Mouse (Mus musculus) heart, embryonic 16.5 days (tissue): ENCODE measurements at regions not wholly inside any gene's neighbourhood (a gene's known extent, or its start where the extent isn't known, plus 50 kb on each side); places are given as distances from the start of the nearest gene placed in this dataset.
A peak's percentile ranks its signal among the peaks of the same experiment; 100 is the strongest.
"Not testable (repeated sequence)": the region's sequence is repeated elsewhere in the genome, so short reads cannot be mapped to it uniquely, and the experiment has no call there.

Source experiments
- ATAC-seq: fragments of 200-750 bp; cut with Nextera tagmentation; replicated peaks from 2 replicates; pipeline ENCODE4 v1.8.0; 2017; ENCODE audit warnings: moderate number of reproducible peaks; ENCODE audit not compliant: insufficient read depth, low FRiP score; ENCODE audit errors: extremely low read depth
- H3K27ac ChIP-seq: fragments of 300-500 bp; sonication (generic); 2 replicates; pipeline ENCODE4 v1.5.1; 2014; ENCODE audit warnings: mild to moderate bottlenecking, low read length, control low read depth, moderate library complexity
- H3K27me3 ChIP-seq: fragments of 300-500 bp; sonication (generic); 2 replicates; pipeline ENCODE4 v1.6.1; 2014; ENCODE audit warnings: low read length, mixed read lengths; ENCODE audit not compliant: control insufficient read depth, insufficient read depth
- H3K36me3 ChIP-seq: fragments of 300-500 bp; sonication (generic); 2 replicates; pipeline ENCODE4 v1.6.1; 2014; ENCODE audit not compliant: control insufficient read depth, insufficient read depth
- H3K4me1 ChIP-seq: fragments of 300-500 bp; sonication (generic); 2 replicates; pipeline ENCODE4 v1.6.1; 2014; ENCODE audit warnings: low read length, mixed read lengths; ENCODE audit not compliant: control insufficient read depth, insufficient read depth
- H3K4me2 ChIP-seq: fragments of 300-500 bp; sonication (generic); 2 replicates; pipeline ENCODE4 v1.6.1; 2014; ENCODE audit warnings: low read depth, mild to moderate bottlenecking, control low read depth, low read length
- H3K4me3 ChIP-seq: fragments of 300-500 bp; sonication (generic); 2 replicates; pipeline ENCODE4 v1.5.1; 2014; ENCODE audit warnings: mild to moderate bottlenecking, control low read depth, low read length
- H3K9ac ChIP-seq: fragments of 300-500 bp; sonication (generic); 2 replicates; pipeline ENCODE4 v1.6.1; 2014; ENCODE audit warnings: low read length, control low read depth
- H3K9me3 ChIP-seq: fragments of 300-500 bp; sonication (generic); replicated peaks from 2 replicates; pipeline ENCODE4 v1.6.1; 2016; ENCODE audit warnings: low read length; ENCODE audit not compliant: control insufficient read depth
- WGBS: fragments of 180-500 bp; shearing (Covaris S2); extraction: QIAGEN DNeasy Blood & Tissue Kit; methylation state at CpG from one replicate; pipeline ENCODE4 v1.1.7; 2014; 5-methylcytosine and 5-hydroxymethylcytosine counted together

DNA sequence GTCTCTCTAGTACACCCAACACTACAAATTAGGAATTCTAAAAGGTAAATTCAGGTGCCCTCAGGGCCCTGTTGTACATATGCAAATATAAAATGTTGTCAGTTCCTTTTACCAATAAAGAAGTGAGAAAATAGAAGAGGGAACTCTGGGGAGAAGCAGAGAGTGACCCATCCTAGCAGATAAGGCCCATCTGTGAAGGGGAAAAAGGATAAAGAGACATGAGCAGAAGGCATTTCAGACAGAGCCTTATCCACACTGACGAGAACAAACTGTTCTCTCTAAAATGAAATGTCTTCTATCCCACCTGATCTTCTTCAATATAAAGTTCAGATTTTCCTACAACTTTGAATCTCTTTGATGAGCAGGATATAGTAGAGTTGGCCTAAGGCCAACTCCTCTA is 114.5 kb upstream of the Ldah start:
- H3K27me3 ChIP-seq: no peaks in the 10 kb centered on the region
- no peak overlapping the region for H3K4me2 ChIP-seq
- H3K4me3 ChIP-seq: no peak overlapping the region
- no peak for ATAC-seq
- H3K36me3 ChIP-seq: no peaks in the 10 kb centered on the region
- H3K9ac ChIP-seq: no peak overlapping the region
- no peaks in the 10 kb centered on the region for H3K9me3 ChIP-seq
- H3K4me1 ChIP-seq: no peaks in the 10 kb centered on the region
- H3K27ac ChIP-seq: no peak overlapping the region
- 70% methylated on average over 1 of the region's 1 CpGs for WGBS

DNA sequence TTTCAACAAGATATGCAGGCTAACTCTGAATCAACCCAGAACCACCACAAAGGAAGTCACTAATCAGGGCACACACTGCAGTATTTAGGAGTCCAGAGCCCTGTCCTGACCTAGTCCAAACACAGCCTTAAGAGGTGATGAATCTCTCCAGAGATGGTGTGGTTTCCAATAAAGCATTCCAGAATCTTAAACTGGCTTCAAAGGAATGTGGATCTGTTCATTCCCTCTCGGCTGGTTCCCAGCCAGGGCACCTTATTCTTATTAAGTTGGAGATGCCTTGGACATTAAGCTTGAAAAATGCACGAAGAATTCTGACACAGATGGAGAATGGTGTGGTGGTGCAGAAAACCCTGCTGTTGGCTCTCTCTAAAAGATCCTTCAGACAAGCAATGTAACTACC is 112.0 kb upstream of the Ldah start:
- WGBS: 54% methylated on average over 2 of the region's 2 CpGs

DNA sequence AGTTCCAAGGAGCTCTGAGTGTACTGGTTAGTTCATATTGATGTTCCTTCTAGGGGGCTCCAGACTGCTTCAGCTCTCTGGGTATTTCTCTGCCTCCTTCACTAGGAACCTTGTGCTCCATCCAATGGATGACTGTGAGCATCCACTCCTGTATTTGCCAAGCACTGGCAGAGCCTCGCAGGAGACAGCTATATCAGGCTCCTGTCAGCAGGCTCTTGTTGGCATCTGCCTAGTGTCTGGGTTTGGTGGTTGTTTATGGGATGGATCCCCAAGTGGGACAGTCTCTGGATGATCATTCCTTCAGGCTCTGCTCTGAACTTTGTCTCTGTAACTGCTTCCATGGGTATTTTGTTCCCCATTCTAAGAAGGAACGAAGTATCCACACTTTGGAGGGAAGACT is 109.5 kb upstream of the Ldah start:
- not testable (repeated sequence) for H3K36me3 ChIP-seq, H3K4me2 ChIP-seq, H3K27ac ChIP-seq, ATAC-seq, H3K4me1 ChIP-seq, H3K27me3 ChIP-seq, H3K4me3 ChIP-seq, H3K9me3 ChIP-seq, H3K9ac ChIP-seq
- WGBS: 33% methylated on average over 2 of the region's 2 CpGs

More for the DNA sequence above, 112.0 kb upstream of the Ldah start:
- Histone ChIP-seq H3K27ac (no peak overlapping the region), H3K4me2 (no peak overlapping the region), H3K36me3 (no peaks in the 10 kb centered on the region), H3K9me3 (no peaks in the 10 kb centered on the region), H3K9ac (no peak overlapping the region), H3K27me3 (no peaks in the 10 kb centered on the region), H3K4me3 (no peak overlapping the region), H3K4me1 (no peaks in the 10 kb centered on the region)
- no peak for ATAC-seq

DNA sequence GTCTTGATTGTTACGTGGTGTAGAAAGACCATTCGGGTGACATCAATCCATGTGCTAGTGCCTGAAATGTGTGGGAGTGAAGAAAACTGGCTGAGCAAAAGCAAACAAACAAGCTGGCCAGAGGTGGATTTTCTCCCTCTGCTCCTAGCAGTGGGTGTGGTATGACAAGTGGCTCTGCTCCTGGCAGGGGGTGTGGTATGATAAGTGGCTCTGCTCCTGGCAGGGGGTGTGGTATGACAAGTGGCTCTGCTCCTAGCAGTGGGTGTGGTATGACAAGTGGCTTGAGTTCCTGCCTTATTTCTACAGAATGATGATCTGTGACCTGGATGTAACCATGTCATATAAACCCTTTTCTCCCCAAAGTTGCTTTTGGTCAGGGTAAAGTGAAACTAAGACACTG is 108.8 kb upstream of the Ldah start:
- Histone ChIP-seq H3K36me3 (no peaks in the 10 kb centered on the region), H3K4me3 (no peak overlapping the region), H3K27me3 (no peaks in the 10 kb centered on the region), H3K9ac (no peak overlapping the region), H3K27ac (no peak overlapping the region), H3K9me3 (no peaks in the 10 kb centered on the region), H3K4me2 (no peak overlapping the region), H3K4me1 (no peaks in the 10 kb centered on the region)
- 52% methylated on average over 2 of the region's 2 CpGs for WGBS
- peak; percentile 69; the same call in 1 of the 2 replicates for ATAC-seq

DNA sequence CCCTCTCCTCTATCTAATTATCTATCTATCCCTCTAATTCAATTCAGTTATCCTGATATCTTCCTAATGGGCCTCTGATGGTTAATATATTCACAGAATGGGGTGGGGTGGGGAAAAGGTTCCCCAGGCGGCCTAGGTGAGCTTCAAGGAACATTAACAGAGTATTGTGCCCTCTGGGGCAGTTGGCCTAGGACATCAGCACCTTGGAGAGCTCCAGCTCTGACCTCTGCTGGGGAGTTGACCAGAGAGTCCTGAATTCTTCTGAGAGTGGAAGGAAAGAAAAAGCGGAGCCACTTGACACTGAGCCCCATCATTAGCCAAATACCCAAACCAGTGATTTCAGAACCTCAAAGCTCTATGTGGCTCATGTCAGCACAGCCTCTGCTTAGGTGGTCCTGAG is 108.1 kb upstream of the Ldah start:
- no peak overlapping the region for H3K27ac ChIP-seq
- no peak for ATAC-seq
- no peaks in the 10 kb centered on the region for H3K27me3 ChIP-seq
- H3K4me1 ChIP-seq: no peaks in the 10 kb centered on the region
- H3K36me3 ChIP-seq: no peaks in the 10 kb centered on the region
- 42% methylated on average over 2 of the region's 2 CpGs for WGBS
- H3K4me2 ChIP-seq: no peak overlapping the region
- H3K9me3 ChIP-seq: no peaks in the 10 kb centered on the region
- no peak overlapping the region for H3K4me3 ChIP-seq
- no peak overlapping the region for H3K9ac ChIP-seq

DNA sequence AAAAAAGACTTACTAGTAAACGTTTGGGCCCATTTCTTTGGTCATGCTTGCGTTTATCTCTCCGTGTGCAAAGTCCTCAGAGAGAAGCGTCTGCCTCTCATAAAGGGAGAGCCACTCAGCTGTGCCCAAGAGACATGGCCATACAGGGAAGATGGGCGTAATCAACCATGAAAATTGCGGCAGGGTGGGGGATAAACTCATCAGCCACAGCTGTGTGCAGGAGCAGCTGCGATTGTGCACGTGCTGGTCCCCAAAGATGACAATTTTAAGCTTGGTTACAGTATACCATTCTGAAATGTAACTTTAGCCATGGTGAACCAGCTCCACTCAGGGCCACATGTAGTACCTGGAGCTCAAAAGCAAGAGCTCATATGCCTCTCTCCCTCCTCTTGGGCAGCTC is 106.1 kb upstream of the Ldah start:
- WGBS: 77% methylated on average over 8 of the region's 8 CpGs
- no peaks in the 10 kb centered on the region for H3K9me3 ChIP-seq
- H3K27me3 ChIP-seq: no peaks in the 10 kb centered on the region
- H3K27ac ChIP-seq: no peak overlapping the region
- no peak overlapping the region for H3K9ac ChIP-seq
- no peaks in the 10 kb centered on the region for H3K36me3 ChIP-seq
- no peak overlapping the region for H3K4me2 ChIP-seq
- no peak for ATAC-seq
- H3K4me3 ChIP-seq: no peak overlapping the region
- no peaks in the 10 kb centered on the region for H3K4me1 ChIP-seq

DNA sequence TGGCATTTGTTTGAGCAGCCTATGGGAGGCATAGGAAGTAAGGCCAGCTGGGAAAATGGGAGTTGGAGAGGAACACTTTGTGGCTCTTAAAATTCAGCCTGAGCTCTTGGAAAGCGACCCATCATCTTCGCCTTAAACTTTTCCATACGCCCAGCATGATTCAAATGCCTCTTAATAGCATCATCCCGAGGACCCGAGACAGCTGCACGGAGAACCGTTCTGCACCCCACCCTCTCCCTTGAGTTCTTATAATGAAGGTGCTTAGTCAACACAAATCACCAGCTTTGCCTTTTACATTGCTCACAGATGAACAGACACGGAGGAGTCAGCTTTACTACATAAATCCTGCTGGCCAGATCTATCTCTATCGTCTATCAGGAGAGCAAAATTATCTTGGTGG is 104.6 kb upstream of the Ldah start:
- Histone ChIP-seq H3K4me1 (no peaks in the 10 kb centered on the region), H3K4me3 (no peak overlapping the region), H3K27ac (no peak overlapping the region), H3K36me3 (no peaks in the 10 kb centered on the region), H3K9me3 (no peaks in the 10 kb centered on the region), H3K27me3 (no peaks in the 10 kb centered on the region), H3K9ac (no peak overlapping the region), H3K4me2 (no peak overlapping the region)
- ATAC-seq: no peak
- WGBS: 82% methylated on average over 9 of the region's 9 CpGs

DNA sequence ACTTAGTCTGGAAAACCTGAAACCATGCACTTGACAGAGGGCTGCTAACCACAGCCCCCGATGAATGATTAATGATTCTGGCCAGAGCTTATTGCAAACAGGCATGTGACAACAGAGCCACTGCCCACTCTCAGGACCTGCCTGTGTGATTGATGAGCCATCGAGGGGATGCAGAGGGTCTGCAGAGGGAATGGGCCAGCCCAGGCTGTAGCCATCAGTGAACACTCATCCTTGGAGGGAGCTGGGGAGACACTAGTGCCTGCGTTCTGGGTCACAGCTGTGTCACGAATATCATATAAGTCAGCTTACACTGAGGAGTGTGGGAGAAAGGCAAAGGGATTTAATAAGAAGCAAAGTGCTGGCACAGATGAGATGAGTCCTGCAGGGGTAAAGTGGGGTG is 100.8 kb upstream of the Ldah start:
- WGBS: 50% methylated on average over 4 of the region's 4 CpGs
- no peak for ATAC-seq
- Histone ChIP-seq H3K9ac (no peak overlapping the region), H3K4me1 (no peaks in the 10 kb centered on the region), H3K27ac (no peak overlapping the region), H3K27me3 (no peaks in the 10 kb centered on the region), H3K36me3 (no peaks in the 10 kb centered on the region), H3K9me3 (no peaks in the 10 kb centered on the region), H3K4me2 (no peak overlapping the region), H3K4me3 (no peak overlapping the region)

DNA sequence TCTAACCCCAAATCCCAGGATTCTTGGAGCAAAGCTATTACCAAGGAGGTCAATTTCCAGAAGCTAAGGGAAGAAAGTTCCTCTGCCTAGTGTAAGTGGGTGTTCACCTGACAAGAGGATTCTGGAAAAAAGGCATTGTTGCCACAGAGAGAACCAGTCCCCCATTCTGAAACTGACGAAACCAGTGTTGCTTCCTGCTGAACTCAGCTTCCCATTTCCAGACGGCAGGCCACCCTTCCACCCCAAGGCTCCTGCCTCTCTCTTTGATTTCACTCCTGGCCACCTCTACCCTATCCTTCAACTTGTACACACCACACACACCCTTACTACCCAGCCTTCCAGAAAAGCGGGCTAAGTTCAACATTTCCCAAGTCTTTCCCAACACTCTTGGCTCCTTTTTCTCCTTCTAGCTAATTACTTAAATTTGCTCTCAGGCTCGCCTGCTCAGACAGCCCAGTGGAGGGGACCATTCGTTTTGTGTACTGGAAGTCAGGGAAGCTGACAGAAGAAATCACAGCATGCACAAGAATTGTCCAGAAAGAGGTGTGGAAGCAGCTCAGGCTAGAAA is 98.6 kb upstream of the Ldah start:
- no peak for ATAC-seq
- H3K27me3 ChIP-seq: no peaks in the 10 kb centered on the region
- no peak overlapping the region for H3K9ac ChIP-seq
- no peak overlapping the region for H3K27ac ChIP-seq
- no peak overlapping the region for H3K4me2 ChIP-seq
- no peak overlapping the region for H3K4me3 ChIP-seq
- no peaks in the 10 kb centered on the region for H3K9me3 ChIP-seq
- H3K4me1 ChIP-seq: no peaks in the 10 kb centered on the region
- 68% methylated on average over 5 of the region's 5 CpGs for WGBS
- H3K36me3 ChIP-seq: no peaks in the 10 kb centered on the region

DNA sequence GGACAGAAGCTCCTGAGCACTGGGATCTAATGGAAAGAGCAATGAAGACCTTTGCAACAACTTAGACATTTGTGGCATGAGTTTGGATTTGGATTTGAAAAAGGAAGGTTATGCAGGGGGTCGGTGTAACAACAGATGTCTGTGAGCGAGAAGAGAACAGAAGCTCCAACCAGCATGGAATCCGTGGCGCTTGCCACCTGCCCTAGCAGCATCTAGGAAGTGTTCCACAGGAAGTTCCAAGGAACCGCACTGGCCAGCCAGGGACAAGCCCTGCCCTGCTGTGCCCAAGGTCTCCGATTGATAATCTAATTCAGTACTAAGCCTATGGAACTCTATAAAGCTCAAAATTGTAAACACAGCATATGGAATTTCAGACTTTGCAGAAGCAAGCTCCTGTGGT is 98.0 kb upstream of the Ldah start:
- no peak for ATAC-seq
- Histone ChIP-seq H3K9ac (no peak overlapping the region), H3K4me2 (no peak overlapping the region), H3K9me3 (no peaks in the 10 kb centered on the region), H3K4me1 (no peaks in the 10 kb centered on the region), H3K36me3 (no peaks in the 10 kb centered on the region), H3K27me3 (no peaks in the 10 kb centered on the region), H3K27ac (no peak overlapping the region), H3K4me3 (no peak overlapping the region)
- whole genome bisulfite sequencing: 76% methylated on average over 6 of the region's 6 CpGs
